Mouse (Mus musculus): Measurements from ENCODE around the gene Hoxd13. TPM values are rescaled to one million over a fixed set of nuclear protein-coding genes. Genes with fewer than 3 reads are reported as not detected.

Gene Hoxd13
- total RNA-seq (2021): not detected
- long read RNA-seq, experiment 1: 0 reads
- long read RNA-seq, experiment 2: 0 reads

- DNase-seq: no peak
Measured at GRCm38 (mm10) chr2:74667842-74668357, at the start of gene Hoxd13. Gene Hoxd13 (plus strand): TSS chr2:74668310.

- DNase-seq: no peak
Measured at GRCm38 (mm10) chr2:74619676-74620246, 48.3 kb upstream of the Hoxd13 start.

- no peak for DNase-seq
Measured at GRCm38 (mm10) chr2:74620368-74620767, 47.7 kb upstream of the Hoxd13 start.

- no peak for DNase-seq
Measured at GRCm38 (mm10) chr2:74635412-74635811, 32.7 kb upstream of the Hoxd13 start.

DNA sequence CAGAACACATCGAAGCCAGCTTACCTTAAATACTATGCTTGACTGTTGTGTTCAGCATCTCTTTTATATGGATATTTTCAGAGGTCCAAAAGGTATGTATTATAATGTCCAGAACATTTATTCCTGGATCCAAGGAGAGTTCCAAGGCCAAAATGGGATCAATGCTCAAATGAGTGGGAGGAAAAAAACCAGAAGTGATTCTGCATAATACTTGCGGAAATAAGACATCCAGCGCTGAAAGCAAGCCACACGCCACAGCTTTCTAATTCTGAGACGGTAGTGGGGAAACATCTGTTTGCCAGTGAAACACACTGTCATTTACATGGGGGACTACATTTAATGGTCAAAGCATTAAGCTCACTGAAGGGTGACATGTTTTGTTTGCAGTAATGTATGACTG is 25.7 kb upstream of the Hoxd13 start:
- no peak for DNase-seq

DNA sequence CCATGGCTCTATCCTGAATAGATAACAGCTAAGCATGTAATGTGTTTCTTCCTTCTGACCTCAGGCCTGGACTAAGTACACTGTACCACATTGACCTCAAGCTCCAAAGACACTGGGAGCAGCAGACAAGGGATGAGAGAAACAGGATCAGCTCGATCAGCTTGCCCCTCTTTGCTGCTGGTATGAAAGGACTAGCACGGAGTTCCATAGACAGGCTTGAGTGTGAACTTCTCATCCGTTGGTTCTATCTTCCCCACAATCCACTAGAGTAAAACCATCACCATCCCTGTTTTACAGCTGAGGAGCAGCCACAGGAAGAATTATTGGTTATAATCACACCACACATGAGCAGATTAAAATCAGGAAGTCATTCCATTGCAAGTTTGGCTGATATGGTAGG is 22.5 kb upstream of the Hoxd13 start:
- no peak for DNase-seq

DNA sequence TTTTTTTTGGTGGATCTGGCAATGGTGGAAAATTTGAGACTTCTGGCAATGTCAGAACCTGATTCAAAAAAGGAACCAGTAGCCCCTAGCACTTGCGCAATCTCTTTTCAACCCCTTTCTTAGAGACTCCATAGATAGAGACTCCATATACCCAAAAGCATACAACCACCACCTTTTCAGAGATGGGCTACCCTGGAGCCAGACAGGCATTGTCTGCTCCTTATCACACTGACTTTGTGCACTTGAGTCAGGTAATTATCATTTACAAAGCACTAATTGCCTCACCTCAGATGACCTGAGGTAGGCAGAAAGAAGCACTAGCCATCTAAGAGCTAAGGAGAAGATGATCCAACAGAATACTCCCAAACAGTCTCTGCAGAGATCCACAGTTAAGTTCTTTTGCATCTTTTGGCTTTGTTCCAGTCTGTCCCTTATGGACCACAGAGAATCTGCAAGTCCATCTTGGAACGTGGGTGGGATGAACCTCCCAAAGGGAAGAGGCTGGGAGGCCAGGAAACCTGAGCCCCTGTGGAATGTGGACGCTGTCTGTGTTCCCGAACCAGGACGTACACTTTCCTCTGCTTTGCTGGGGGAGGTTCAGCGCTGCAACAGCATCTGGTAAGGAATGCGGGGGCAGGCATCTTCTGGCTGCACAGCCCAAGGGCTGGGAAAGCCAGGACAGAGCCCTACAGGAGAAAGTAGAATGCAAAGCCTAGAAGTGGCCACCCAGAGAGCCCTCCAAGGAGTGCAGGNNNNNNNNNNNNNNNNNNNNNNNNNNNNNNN is 20.8 kb upstream of the Hoxd13 start:
- no peak for DNase-seq

GRCm38 (mm10) chr2:74652996-74653340 is 15.1 kb upstream of the Hoxd13 start:
- no peak for DNase-seq

GRCm38 (mm10) chr2:74653781-74654535 is 14.2 kb upstream of the Hoxd13 start:
- no peak for DNase-seq

DNA sequence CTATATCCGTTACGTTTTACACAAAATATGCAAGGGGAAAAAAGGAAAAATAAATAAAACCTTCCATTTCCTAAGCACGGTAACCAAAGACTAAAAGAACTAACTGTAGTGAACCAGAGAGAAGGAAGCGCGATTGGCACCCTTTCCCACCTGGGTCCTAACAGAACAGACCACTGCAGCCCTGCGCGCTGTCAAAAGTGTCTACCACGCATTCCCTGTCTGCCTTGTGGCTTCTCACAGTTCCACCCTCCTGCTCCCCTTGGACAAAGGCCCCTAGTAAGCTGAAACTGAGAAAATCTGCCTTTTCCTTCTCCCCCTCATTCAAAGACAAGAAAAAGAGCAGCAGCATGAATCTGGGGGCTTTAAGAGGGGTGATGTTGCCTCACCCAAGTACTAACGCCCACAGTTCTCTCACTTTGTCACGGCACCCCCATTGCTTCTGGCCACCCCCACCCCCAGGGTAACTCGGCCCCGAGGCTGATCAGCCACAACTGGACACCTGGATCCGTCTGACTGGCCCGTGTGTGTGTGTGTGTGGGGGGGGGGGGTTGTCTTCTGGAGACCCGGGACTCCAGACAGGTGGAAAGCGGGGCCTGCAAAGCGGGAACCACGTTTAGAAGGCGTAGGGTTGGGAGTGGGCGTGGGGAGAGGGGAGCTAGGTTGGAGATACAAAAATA is 13.2 kb upstream of the Hoxd13 start:
- DNase-seq: no peak

DNA sequence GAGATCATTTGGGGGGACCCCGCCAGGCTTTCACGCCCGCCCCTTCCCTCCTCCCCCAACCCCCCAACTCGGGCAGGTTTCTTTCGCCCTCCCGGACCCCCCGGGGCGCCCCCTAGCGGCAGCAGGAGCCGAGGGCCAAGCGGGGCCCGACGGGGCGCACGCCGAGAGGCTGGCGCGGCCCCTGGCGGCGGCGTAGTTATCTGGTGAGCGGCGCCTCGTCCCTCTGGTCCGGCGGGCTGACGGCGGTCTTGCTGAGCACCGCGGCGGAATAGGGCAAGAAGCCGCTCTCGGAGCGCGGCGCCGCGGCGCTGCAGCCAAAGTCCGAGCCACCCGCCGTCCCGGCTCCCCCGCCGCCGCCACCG is 12.7 kb upstream of the Hoxd13 start:
- peak; percentile 63 for DNase-seq

- peak; percentile 29 for DNase-seq
Measured at GRCm38 (mm10) chr2:74655821-74656631, 12.1 kb upstream of the Hoxd13 start.

DNA sequence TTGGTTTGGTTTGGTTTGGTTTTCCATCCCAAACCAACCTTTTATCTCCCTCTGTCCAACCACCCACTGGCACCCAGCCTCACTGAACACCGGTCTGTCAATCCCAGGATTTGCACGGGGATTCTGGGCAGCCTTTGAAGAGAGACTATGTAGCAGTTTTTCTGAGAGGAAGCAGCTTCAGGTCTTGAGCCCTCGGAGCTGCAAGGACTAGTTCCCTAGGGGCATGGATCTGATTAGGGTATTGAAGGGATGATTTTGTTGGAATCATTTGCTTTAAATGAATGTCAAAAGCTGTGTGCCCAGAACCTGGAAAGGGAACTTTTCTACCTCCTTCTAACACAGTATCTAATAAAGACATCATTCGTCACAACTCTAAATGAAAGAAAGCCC is 11.5 kb upstream of the Hoxd13 start:
- DNase-seq: no peak

GRCm38 (mm10) chr2:74657251-74658023 is 10.7 kb upstream of the Hoxd13 start:
- DNase-seq: no peak

- no peak for DNase-seq
Measured at GRCm38 (mm10) chr2:74658024-74658666, 10.0 kb upstream of the Hoxd13 start.

DNA sequence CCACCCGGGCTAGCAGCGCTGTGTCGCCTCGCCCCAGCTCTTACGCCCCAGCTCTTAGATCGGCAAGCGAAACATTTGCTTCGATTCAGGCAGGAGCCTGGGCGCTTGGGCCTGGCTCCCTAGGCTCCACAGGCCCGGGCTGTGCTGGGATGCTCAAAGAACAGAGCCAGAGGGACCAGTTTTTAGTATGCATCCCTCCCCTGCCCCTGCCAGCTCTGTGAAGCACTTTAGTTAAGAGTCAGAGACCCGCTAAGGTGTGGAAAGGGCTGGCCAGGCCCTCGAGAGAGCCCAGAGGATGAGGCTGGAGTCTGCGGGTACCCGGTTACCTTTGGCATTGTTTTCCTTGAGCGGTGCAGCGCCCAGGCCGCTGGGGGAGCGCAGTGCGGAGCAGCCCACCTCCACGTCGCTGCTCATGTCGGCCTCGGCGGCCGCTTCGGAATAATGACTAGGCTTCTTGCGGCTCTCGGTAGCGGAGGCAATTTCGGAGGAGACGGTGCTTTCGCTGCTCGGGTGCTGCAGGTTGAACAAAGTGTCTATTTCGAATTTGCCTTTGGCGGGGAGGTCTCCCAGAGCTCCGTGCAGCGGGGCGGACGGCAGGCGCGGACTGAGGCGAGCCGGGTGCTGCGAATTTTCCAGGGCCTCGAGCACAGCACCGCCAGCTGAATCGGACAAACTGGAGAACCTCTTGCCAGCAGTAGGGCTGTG is 9.3 kb upstream of the Hoxd13 start:
- no peak for DNase-seq

DNA sequence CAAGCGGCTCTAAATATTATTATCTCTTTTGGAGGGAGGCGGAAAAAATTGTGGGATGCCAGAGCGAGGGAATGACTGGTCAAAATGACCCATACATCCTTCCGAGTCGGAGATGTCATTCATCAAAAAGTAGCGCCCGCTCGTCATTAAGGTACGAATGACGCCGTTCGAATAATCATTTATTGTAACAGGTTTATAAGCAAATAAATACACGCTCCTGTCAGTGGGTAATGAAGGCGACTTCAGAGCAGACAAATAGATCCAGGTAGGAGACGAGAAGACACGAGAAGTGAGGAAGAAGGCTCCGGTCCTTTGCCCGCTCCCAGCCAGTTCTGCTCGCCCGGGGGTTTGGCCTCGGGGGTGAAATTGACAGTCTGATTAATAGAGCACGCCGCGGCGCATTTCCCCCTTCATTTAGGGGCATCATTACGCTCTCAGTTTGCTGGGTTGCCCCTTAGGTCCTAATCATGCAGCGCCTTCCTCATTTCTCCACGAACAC is 8.6 kb upstream of the Hoxd13 start, which contains the start of gene Evx2:
Gene Evx2 (minus strand): TSS at position 51 of the 499 bp plus-strand sequence.
- DNase-seq: no peak

GRCm38 (mm10) chr2:74660421-74661375 is 7.4 kb upstream of the Hoxd13 start:
- DNase-seq: no peak

Data from adrenal gland, postnatal 10 days (tissue).